ENCODE assay signal across 9 mouse cellular contexts in genomic region chr1:38626388-38626738, GRCm38 (mm10). TPM values are rescaled to one million over a fixed set of nuclear protein-coding genes. Genes with fewer than 3 reads are reported as not detected.
A peak's percentile ranks its signal among the peaks of the same experiment; 100 is the strongest.
DNase-seq lines count a peak whose midpoint lies in the region; ATAC-seq and TF ChIP-seq lines count a peak whose summit lies in the region.
"Had no signal": no experiment of that assay in that cellular context is flagged by ENCODE, and none has a peak within 500 bp of the region (broad histone marks: within the 10 kb centered on the region; RNA-seq: fewer than 3 reads in every experiment).

No protein-coding gene starts in this region.

- no peak for TF ChIP-seq EP300 in stomach, postnatal 0 days (optimal IDR thresholded peaks at IDR 0.05)

- H3K27me3 ChIP-seq in forebrain, embryonic 14.5 days (replicated peaks; ENCODE audit: control insufficient read depth, insufficient read depth, low read length), result no peaks in the 10 kb centered on the region
- peaks cover 52% of the 10 kb centered on the region for H3K27me3 ChIP-seq in liver, embryonic 11.5 days (replicated peaks; ENCODE audit: control insufficient read depth, insufficient read depth, low read length)
- H3K27me3 ChIP-seq in stomach, postnatal 0 days (ENCODE audit: control insufficient read depth, insufficient read depth, low read length), result no peaks in the 10 kb centered on the region

- peak overlapping the region; percentile 98 for H3K27ac ChIP-seq in forebrain, embryonic 14.5 days (ENCODE audit: low read depth, low read length)
- H3K27ac ChIP-seq in liver, embryonic 11.5 days (ENCODE audit: low read depth, low read length), result no peak overlapping the region
- H3K27ac ChIP-seq in stomach, postnatal 0 days (replicated peaks), result no peak overlapping the region; the same call in 1 of the 2 replicates
- H3K27ac ChIP-seq: macrophage had no signal

- no peak for ATAC-seq in forebrain, embryonic 14.5 days
- no peak for ATAC-seq in liver, embryonic 11.5 days (replicated peaks; ENCODE audit: low FRiP score)
- no peak for ATAC-seq in stomach, postnatal 0 days (ENCODE audit: low FRiP score, low TSS enrichment)

- H3K9ac ChIP-seq in forebrain, embryonic 14.5 days (ENCODE audit: low read length), result peak overlapping the region; percentile 94
- H3K9ac ChIP-seq in liver, embryonic 11.5 days (ENCODE audit: low read depth, low read length), result no peak overlapping the region
- peak overlapping the region; percentile 75 for H3K9ac ChIP-seq in stomach, postnatal 0 days (ENCODE audit: low read length)

- TF ChIP-seq CTCF in lung, adult 2 months (IDR thresholded peaks at IDR 0.05; ENCODE audit: insufficient read depth, low read length), result no peak
- no peak for TF ChIP-seq CTCF in stomach, postnatal 0 days (IDR thresholded peaks at IDR 0.05; ENCODE audit: low read depth)

- H3K4me2 ChIP-seq in forebrain, embryonic 14.5 days (ENCODE audit: low read length), result peak overlapping the region; percentile 87
- H3K4me2 ChIP-seq in liver, embryonic 11.5 days, result peak overlapping the region; percentile 81
- H3K4me2 ChIP-seq in stomach, postnatal 0 days (replicated peaks; ENCODE audit: low read depth), result peak overlapping the region; percentile 90

- H3K36me3 ChIP-seq in forebrain, embryonic 14.5 days (ENCODE audit: control insufficient read depth, insufficient read depth, low read length), result no peaks in the 10 kb centered on the region
- H3K36me3 ChIP-seq in liver, embryonic 11.5 days (ENCODE audit: control insufficient read depth, insufficient read depth, low read length), result no peaks in the 10 kb centered on the region
- no peaks in the 10 kb centered on the region for H3K36me3 ChIP-seq in stomach, postnatal 0 days (ENCODE audit: control insufficient read depth, insufficient read depth, low read length)

- intact Hi-C loops in gastrocnemius, postnatal 14 days (cut with DNase I; ENCODE audit: low total_unique reads), result no loop called here

- WGBS in lung, adult 2 months, result 12% methylated on average over 10 of the region's 10 CpGs
- 2% methylated on average over 10 of the region's 10 CpGs for WGBS in forebrain, embryonic 14.5 days
- WGBS in liver, embryonic 11.5 days, result 7% methylated on average over 10 of the region's 10 CpGs
- 7% methylated on average over 9 of the region's 10 CpGs for WGBS in stomach, postnatal 0 days

- no peaks in the 10 kb centered on the region for H3K9me3 ChIP-seq in forebrain, embryonic 14.5 days (replicated peaks; ENCODE audit: control insufficient read depth, low read length)
- H3K9me3 ChIP-seq in liver, embryonic 11.5 days (ENCODE audit: control insufficient read depth, low read length), result no peaks in the 10 kb centered on the region
- H3K9me3 ChIP-seq in stomach, postnatal 0 days (ENCODE audit: control insufficient read depth, low read length), result no peaks in the 10 kb centered on the region

- H3K4me3 ChIP-seq in lung, adult 2 months (replicated peaks; ENCODE audit: extremely low read depth, low read depth, low read length), result peak overlapping the region; percentile 77
- H3K4me3 ChIP-seq in forebrain, embryonic 14.5 days (ENCODE audit: low read depth, low read length), result peak overlapping the region; percentile 89
- H3K4me3 ChIP-seq in liver, embryonic 11.5 days (ENCODE audit: low read depth, low read length), result peak overlapping the region; percentile 60
- H3K4me3 ChIP-seq in stomach, postnatal 0 days (ENCODE audit: low read depth, low read length), result peak overlapping the region; percentile 64

- TF ChIP-seq POLR2A in lung, adult 2 months (IDR thresholded peaks at IDR 0.05; ENCODE audit: borderline replicate concordance, extremely low read depth, low read depth, low read length), result no peak

- peaks cover 11% of the 10 kb centered on the region for H3K4me1 ChIP-seq in lung, adult 2 months (ENCODE audit: control insufficient read depth, insufficient read depth, low read length)
- peaks cover 24% of the 10 kb centered on the region for H3K4me1 ChIP-seq in forebrain, embryonic 14.5 days (ENCODE audit: control insufficient read depth, insufficient read depth, low read length)
- peaks cover 3% of the 10 kb centered on the region; the same call in 1 of the 2 replicates for H3K4me1 ChIP-seq in liver, embryonic 11.5 days (replicated peaks; ENCODE audit: control insufficient read depth, insufficient read depth, low read length)
- no peaks in the 10 kb centered on the region for H3K4me1 ChIP-seq in stomach, postnatal 0 days (replicated peaks; ENCODE audit: control insufficient read depth, insufficient read depth)

- peak; percentile 14 for DNase-seq in adrenal gland, adult 2 months
- no peak for DNase-seq in adrenal gland, postnatal 25 days
- no peak for DNase-seq in lung, adult 2 months
- no peak for DNase-seq in lung, postnatal 25 days (ENCODE audit: low spot score)
- no peak for DNase-seq in forebrain, embryonic 14.5 days (ENCODE audit: low spot score)
- peak; percentile 45 for DNase-seq in liver, embryonic 11.5 days (ENCODE audit: low spot score)
- DNase-seq in stomach, postnatal 0 days (ENCODE audit: low spot score), result no peak
- DNase-seq in gastrocnemius, postnatal 14 days, result no peak

RNA-seq across cellular contexts. Expression of gene Aff3, which starts 38.4 kb away (rescaled TPM):
- 1 to 10 TPM; 3.0 to 3.5 TPM for total RNA-seq in adrenal gland, adult 2 months (2021)
- 2.9 TPM in 2 replicates for polyA plus RNA-seq in adrenal gland, adult 2 months (2012; rRNA removed)
- 2.8 and 3.4 TPM in 2 replicates for total RNA-seq in adrenal gland, postnatal 25 days (2021)
- polyA plus RNA-seq in lung, adult 2 months (2012; rRNA removed), result 16.9 and 19.3 TPM in 2 replicates
- 15.5 TPM in 2 replicates for polyA plus RNA-seq in forebrain, embryonic 14.5 days (2014; fragmentation: Nextera tagmentation; extraction: Ambion mirVana)
- polyA plus RNA-seq in liver, embryonic 11.5 days (2014; fragmentation: Nextera tagmentation; extraction: Ambion mirVana), result 4.4 and 4.7 TPM in 2 replicates
- 1.9 and 2.1 TPM in 2 replicates for polyA plus RNA-seq in stomach, postnatal 0 days (2015; fragmentation: Nextera tagmentation; extraction: Ambion mirVana)
- total RNA-seq in gastrocnemius, postnatal 14 days (2021), result 1 to 10 TPM; 3.4 to 3.7 TPM

Comparison
In these comparisons a context has a peak if more than half of its experiments do, and no peak if none do; other contexts are left out.
1. DNase-seq: peak in adrenal gland, adult 2 months (single experiment) and liver, embryonic 11.5 days (single experiment); none in adrenal gland, postnatal 25 days (single experiment), lung, adult 2 months (single experiment), lung, postnatal 25 days (single experiment), forebrain, embryonic 14.5 days (single experiment), stomach, postnatal 0 days (single experiment) and gastrocnemius, postnatal 14 days (single experiment).
2. Peak in every context shown above with its lines, with median percentiles within 50 percentile points of each other: H3K4me3 ChIP-seq and H3K4me2 ChIP-seq.